ENCODE assay signal across 13 mouse cellular contexts in genomic region chr4:7642878-7643590, GRCm38 (mm10).
A peak's percentile ranks its signal among the peaks of the same experiment; 100 is the strongest.
DNase-seq lines count a peak whose midpoint lies in the region; ATAC-seq lines count a peak whose summit lies in the region.
"Had no signal": no experiment of that assay in that cellular context is flagged by ENCODE, and none has a peak within 500 bp of the region (broad histone marks: within the 10 kb centered on the region; RNA-seq: fewer than 3 reads in every experiment).

No protein-coding gene starts in this region.

- H3K4me2 ChIP-seq in forebrain, embryonic 12.5 days: no peak overlapping the region
- H3K4me2 ChIP-seq: liver, embryonic 12.5 days had no signal

- 0 out of 2 replicates have a peak, but pooled peaks cover under 1% of the 10 kb centered on the region for H3K9me3 ChIP-seq in forebrain, embryonic 12.5 days
- H3K9me3 ChIP-seq: liver, embryonic 12.5 days had no signal

- 24% methylated on average over 8 of the region's 8 CpGs for WGBS in forebrain, embryonic 12.5 days

- no peaks in the 10 kb centered on the region for H3K27me3 ChIP-seq in forebrain, embryonic 12.5 days
- H3K27me3 ChIP-seq: liver, embryonic 12.5 days; Patski had no signal

- no peak overlapping the region for H3K9ac ChIP-seq in forebrain, embryonic 12.5 days
- H3K9ac ChIP-seq: liver, embryonic 12.5 days had no signal

- intact Hi-C loops in heart, postnatal 25 days (cut with DNase I): no loop called here

- peak; percentile 9 for DNase-seq in right cerebral cortex, adult 18-20 months
- DNase-seq in right cerebral cortex, postnatal 14 days: no peak
- DNase-seq in layer of hippocampus, postnatal 10 days (ENCODE audit: low spot score in 2 of 2): peak; percentile 13 to 22
- DNase-seq in telencephalon, adult 2 months (ENCODE audit: low read depth, low spot score): peak; percentile 29
- no peak for DNase-seq in heart, postnatal 25 days (ENCODE audit: low spot score)
- DNase-seq in thymus, postnatal 10 days (ENCODE audit: low spot score in 2 of 2): no peak
- DNase-seq: adrenal gland, adult 2 months; kidney, postnatal 25 days; lung, postnatal 14 days had no signal

- no peaks in the 10 kb centered on the region for H3K36me3 ChIP-seq in forebrain, embryonic 12.5 days (replicated peaks)
- H3K36me3 ChIP-seq: liver, embryonic 12.5 days had no signal

- ATAC-seq in forebrain, embryonic 12.5 days (ENCODE audit: low FRiP score): peak; percentile 91
- ATAC-seq: inflammation-experienced regulatory T-cells, adult 6 months; liver, embryonic 12.5 days; Patski had no signal

- 0 out of 2 replicates have a peak, but pooled peaks cover 8% of the 10 kb centered on the region for H3K4me1 ChIP-seq in forebrain, embryonic 12.5 days
- H3K4me1 ChIP-seq: liver, embryonic 12.5 days had no signal

- no peak overlapping the region for H3K4me3 ChIP-seq in forebrain, embryonic 12.5 days (replicated peaks)
- H3K4me3 ChIP-seq: liver, embryonic 12.5 days had no signal

- 0 out of 2 replicates have a peak overlapping the region, but pooled peaks have one; percentile 50 for H3K27ac ChIP-seq in forebrain, embryonic 12.5 days
- H3K27ac ChIP-seq: liver, embryonic 12.5 days had no signal

Comparison
In these comparisons a context has a peak if more than half of its experiments do, and no peak if none do; other contexts are left out.
1. DNase-seq: peak in right cerebral cortex, adult 18-20 months (single experiment), layer of hippocampus, postnatal 10 days (2 of 2) and telencephalon, adult 2 months (single experiment); none in right cerebral cortex, postnatal 14 days (single experiment), heart, postnatal 25 days (single experiment) and thymus, postnatal 10 days (0 of 2).